Mouse (Mus musculus) right cerebral cortex, adult 18-20 months (tissue): ENCODE measurements at regions not wholly inside any gene's neighbourhood (a gene's known extent, or its start where the extent isn't known, plus 50 kb on each side); places are given as distances from the start of the nearest gene placed in this dataset.
A peak's percentile ranks its signal among the peaks of the same experiment; 100 is the strongest.

Source experiments
- DNase-seq: peaks from one replicate; pipeline ENCODE4 v3.0.0; 2022; ENCODE audit warnings: mixed read lengths

DNA sequence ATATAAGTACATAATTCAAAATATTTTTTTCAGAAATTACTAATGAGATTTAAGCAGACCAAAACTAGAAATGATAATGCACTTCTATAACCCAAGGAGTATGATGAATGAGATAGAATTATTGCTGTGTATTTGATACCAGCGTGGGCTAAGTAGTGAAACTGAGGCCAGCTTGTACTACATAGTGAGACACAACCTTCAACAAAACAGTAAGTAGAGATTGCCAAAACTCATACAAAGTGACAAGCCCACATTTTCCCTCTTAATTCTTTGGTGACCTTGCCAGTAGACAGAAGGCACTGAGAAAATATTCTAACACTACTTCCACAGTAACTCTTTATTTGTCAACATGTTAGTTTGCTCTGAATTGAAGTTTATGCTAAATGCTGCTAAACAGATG lies 84.8 kb downstream of the 4933402E13Rik start:
- DNase-seq, result no peak

DNA sequence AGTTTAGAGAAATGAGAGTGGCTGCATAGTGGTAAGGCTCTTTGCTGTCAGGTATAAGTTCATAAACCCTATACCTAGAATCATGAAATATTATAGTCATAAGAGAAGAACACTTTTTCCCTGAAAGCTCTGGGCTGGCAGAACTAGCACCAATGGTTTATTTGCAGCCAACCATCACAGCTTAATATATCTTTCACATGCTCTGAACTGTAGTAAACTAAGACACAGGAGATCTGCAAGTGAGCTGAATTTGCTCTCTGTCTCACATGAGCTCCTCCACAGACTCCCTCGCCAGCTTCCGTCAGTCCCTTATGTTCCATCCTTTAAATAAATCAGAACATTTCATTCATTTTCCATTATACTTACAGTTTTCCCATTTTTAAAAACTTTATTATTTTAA lies 56.9 kb upstream of the 4931400O07Rik start:
- DNase-seq, result peak; percentile 17
